Mouse (Mus musculus) T-helper 17 cell (primary cell): ENCODE data around the gene Aknad1.

ENCODE experiments used
- in situ Hi-C, 2 experiments: fragments of 300-600 bp; cut with MboI, MseI; formaldehyde crosslinking; loops; 1 replicate in 1 of 2; 2 replicates in 1 of 2; pipeline ENCODE4 v1.15.1; 2025; ENCODE audit warnings: high pct_unique_total_duplicates in 2 of 2

Aknad1 gene

DNA sequence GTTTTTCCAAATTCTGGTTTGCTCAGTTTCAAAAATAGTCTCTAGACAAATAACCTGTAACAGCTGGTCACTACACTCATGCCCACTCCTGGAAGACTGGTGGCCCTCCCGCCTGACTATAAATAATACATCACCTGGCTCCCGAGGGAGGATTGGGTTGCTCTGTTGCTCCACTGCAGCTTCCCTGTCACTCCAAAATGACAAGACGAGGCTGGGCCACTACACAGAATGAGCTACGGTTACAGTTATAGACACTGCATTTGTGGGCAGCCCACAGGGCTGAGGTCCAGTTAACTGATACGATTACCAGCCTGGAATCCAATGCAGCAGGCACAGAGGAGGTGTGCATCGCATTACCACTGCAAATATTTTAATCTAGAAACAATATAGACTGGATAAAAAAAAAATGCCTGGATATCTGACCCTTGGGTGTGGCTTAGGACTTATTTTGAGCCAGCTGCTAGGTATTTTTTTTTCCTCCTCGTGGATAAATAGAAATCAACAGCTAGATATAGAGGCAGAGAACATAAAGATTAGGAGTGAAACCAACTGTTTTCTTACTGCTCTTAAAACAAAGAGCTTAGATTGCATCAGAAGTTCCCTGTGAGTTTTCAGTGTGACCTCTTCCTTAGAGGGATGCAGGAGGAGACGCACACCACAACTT, at the start of gene Aknad1:
TSS of gene Aknad1 (plus strand) at position 614 of the 664 bp plus-strand sequence.
- in situ Hi-C loops = loop anchor here in 1 of 2 experiments (25.0 kb wide), 1 partner anchor 1148 kb away; no protein-coding TSS in a partner anchor

DNA sequence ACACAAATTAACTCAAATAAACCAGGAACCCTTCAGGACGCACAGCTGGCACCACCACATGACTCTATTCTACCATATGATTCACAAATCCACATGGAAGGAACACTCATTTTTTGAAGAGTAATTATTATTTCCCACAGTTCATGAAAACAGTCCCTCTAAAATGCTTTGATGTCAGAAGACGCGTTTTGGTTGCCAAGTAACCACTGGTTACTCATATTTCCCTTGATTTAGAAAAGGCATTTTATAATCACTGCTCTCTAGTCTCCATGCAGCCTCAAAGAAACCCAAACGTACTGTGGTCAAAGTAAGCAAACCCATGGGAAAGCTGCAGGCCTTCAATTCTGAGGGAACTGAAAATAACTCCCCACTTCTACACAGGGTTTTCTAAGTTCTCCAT, 49.5 kb upstream of the Aknad1 start:
- in situ Hi-C loops = loop anchor here in 1 of 2 experiments (10.0 to 25.0 kb wide), 2 partner anchors 97 to 225 kb away; partner anchors contain the start of gene Prpf38b

DNA sequence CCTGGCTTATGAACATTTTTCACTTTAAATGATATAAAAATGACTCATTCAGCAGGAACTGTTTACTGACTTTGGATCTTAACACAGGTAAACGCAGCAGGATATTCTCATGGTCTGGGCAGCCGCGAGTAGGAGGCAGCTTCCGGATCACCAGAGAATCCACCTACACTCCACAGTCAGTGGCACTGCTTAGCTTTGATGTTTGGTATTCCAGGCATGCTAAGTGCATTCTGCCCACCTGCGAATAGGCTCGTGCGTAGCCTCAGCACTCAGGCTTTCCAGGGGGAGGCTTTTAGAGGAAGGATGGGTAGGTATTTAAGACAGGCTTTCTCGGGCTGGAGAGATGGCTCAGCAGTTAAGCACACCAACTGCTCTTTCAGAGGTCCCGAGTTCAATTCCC, 45.1 kb upstream of the Aknad1 start:
- in situ Hi-C loops = loop anchor here in 1 of 2 experiments (25.0 kb wide), 1 partner anchor 93 kb away; no protein-coding TSS in a partner anchor

DNA sequence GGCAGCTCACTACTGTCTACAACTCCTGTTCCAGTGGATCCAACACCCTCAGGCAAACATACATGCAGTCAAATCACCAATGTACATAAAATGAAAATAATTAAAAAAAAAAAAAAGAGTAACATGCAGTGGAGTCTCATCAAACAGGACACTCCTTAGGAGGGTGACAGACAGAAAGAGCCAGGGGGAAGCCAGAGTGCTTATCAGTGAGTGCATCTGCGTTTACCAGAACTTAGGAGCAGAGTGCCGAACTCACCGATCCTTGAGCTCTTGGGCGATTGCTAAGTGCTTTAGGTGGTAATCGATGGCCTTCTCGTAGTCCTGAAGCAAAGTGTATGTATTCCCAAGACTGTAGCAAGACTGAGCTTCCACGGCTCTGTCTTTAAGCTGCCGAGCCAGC, 40.8 kb upstream of the Aknad1 start:
- in situ Hi-C loops = loop anchor here (5.0 to 25.0 kb wide), 2 partner anchors 64 to 89 kb away; no protein-coding TSS in a partner anchor

DNA sequence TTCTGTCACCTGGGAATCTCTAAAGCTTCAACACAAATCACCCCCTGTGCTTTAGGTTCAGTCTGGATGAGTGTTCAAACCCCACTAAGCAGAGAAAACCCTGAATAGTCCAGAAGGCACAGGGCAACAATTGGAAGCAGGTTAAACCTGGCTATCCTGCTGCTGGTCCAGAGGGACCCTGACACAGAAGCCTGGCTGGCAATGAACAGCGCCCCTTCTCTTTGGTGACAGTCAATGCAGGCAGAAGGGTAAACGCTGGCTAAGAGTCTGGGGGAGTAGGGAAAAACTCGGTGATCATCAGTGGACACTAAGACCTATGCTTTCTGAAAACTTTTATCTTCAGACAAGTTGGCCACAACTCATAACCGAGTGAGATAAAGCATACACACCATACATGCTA, 39.7 kb upstream of the Aknad1 start:
- in situ Hi-C loops = loop anchor here (5.0 to 25.0 kb wide), 2 partner anchors 63 to 88 kb away; no protein-coding TSS in a partner anchor

DNA sequence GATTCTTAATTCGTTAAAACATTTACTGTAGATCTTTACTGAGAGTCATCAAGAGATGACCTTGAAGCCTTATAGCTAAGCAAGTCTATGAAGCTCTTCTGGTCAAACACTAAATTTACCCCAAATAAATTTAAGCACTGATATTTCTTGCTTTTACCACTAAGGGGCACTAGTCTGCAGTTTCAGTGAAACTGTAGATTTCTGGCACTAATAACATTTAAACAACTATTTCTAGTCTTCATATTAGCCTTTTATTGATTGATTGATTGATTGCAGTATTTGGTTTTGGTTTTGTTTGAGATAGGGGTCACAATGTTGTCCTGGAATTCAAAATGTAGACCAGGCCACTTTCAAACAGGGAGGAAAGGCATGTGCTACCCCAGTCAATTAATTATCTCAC, 38.2 kb upstream of the Aknad1 start:
- in situ Hi-C loops = no loop called here

DNA sequence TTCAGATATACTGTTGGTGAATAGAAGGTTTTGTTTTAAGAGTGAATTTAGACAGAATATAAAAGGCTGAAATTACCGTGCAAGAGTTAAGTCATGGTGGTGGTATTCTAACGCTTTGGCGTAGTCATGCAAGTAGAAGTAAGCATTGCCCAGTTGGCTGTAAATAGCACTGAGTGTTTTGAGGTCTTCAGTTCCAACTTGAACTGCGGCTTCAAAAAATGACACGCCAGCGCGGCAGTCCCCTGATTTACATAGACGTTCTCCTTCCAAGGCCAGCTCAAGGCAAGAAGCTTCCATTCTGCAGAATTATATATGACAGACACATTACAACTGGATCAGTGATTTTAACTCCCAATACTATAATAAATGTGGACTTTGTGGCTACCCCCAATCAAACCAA, 36.7 kb upstream of the Aknad1 start:
- in situ Hi-C loops = no loop called here

DNA sequence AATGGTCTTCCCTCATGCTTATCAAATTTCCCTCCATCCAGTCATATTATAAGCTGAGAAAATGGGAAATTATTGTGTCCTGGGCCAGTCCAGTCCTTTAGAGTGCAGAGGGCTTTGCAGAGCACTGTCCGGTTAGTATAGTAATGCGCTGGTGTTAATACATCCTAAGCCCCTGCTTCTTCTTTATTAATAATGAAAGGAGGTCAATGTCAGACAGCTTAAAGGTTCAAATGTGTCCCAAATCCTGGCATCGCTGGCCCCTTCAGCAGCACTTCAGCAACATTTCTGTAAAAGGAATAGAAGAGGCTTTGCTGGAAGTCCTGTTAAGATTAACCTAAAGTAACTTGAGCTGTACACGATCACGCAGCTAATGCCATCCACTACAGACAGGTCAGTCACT, 28.2 kb upstream of the Aknad1 start:
- in situ Hi-C loops = no loop called here

DNA sequence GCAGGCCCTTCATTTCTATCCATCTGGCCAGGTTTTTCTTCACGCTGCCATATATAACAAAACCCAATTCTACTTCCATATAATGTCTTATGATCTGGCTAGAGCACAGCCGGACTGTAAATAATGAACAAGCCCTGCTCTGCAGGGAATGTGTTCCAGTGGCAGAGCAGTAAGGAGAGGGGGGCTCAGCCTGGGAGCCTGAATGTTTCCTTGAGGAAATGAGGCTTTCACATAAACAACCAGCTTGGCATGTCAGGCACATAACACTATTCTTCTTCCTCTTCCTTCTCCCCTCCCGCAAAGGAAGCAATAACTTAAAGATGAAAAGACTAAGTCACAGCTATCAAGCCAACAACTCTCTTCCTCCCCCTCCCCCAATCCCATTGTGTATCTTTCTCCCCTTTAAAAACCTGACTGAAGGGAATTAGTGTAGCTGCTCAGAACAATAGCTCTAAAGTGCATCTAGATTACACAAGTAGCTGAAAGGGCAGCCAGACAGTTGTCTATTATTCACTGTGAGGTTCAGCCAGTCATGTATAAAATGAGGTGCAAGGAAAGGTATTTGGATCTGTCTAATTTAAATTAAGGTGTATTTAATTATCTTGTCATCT, 26.3 kb upstream of the Aknad1 start:
- in situ Hi-C loops = no loop called here

DNA sequence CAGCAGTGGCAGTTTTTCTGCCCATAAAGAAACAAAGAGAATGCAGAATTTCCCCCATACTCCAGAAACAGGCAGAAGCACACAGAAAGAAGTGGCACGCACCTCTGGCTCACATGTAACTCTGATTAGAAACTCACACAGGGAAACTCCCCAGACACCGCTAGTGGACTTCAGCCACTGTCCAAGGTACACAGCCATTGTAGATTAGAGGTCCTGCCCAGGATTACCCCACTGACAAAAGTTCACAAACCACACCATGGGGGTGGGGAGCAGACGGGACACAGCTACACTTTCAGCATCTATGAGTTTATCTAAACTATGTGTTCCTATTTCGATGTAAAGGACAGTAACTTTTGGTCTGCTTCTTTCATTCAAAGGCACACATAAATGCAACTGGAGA, 24.6 kb upstream of the Aknad1 start:
- in situ Hi-C loops = no loop called here

DNA sequence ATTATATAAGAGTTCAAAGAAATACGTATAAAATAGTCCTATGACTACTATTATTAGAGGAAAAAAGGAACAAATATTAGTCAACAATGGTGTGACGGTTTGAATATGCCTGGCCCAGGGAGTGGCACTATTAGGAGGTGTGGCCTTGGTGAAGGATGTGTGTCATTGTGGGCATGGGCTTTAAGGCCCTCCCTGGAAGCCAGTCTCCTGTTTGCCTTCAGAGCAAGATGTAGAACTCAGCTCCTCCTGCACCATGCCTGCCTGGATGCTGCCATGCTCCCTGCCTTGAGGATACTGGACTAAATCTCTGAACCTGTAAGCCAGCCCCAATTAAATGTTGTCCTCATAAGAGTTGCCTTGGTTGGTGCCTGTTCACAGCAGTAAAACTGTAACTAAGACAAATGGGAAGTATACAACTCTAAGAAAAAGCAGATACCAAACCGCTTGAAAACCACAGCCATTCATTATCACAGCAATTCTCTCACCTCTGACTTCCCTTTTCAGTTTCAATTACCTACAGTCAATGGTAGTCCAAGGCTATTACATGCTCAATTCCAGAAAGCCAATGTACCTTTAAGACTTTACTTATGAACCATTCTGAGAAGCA, 21.5 kb upstream of the Aknad1 start:
- in situ Hi-C loops = no loop called here

DNA sequence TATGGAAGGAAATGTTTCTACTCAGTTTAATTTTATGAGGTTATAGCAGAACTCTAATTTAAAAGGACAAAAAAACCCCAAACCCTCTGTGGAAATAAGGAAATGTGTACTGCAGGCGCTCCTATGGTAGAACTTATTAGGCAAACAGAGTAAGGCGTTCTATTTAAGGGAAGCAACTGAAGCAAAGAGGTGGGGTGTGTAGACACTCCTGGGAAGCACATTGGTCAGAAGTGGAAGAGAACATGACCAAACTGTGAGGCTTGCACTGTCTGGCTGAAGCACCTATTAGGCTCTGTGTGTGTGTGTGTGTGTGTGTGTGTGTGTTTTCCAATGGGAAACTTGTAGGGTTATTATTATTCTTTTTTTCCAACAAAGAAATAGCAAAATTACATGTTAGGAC, 20.1 kb upstream of the Aknad1 start:
- in situ Hi-C loops = no loop called here

DNA sequence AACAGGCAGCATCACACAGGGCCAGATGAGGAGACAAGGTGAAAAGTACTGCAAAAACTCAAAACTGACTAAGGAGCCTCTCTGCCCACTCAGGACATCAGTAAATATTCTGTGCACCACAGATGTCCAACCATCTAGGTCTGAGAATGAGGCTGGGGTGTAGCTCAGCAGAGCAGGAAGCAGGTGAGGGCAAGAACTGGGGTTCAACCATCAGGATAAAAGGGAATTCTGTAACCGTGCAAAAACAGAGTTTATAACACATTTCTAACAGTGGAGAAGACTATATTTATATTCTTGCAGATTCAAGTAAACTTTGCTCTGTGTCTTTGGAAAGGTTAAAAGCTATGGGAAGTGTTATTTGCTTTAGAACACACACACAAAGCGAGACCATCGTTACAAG, 19.7 kb upstream of the Aknad1 start:
- in situ Hi-C loops = no loop called here

DNA sequence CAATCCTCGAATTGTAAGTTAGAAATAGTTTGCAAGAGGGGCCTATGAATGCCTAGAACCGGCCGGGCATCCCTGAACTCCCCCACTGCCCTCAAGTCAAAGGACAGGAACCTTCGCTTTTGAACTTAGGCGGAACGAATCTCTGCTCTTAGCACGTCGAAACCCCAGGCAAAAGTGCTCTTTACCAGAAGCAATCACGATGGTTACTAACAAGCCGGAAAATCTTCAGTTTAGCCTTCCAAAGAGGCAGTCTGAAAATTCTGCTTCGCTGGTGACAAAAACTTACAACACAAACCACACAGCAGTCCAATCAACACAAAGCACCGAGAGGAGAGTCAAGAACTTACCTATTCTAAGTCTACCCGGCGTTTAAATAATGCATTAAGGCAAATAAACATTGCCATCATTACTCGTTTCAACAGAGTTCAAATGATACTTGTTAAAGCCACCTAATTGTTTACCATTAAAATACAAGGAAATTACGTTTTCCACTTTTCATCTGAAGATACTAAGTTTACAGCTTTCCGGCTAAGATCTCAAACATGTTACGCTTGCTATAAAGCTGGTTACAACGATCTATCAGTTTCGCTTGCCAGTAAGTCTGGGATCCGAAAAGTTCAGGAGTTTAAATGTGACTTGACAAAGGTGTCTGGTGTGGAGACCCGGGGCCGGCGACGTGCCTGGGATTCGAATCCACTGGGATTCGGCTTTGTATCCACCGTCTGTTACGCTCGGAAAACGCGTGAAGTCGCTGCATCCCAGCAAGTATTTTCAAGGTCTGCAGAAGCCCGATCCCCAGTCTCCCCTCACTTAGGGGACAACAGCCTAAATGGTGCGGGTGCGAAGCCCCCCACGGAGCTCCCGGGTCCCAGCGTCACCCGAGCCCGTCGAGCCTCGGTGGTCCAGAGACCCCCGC, 18.1 kb upstream of the Aknad1 start:
- in situ Hi-C loops = no loop called here

DNA sequence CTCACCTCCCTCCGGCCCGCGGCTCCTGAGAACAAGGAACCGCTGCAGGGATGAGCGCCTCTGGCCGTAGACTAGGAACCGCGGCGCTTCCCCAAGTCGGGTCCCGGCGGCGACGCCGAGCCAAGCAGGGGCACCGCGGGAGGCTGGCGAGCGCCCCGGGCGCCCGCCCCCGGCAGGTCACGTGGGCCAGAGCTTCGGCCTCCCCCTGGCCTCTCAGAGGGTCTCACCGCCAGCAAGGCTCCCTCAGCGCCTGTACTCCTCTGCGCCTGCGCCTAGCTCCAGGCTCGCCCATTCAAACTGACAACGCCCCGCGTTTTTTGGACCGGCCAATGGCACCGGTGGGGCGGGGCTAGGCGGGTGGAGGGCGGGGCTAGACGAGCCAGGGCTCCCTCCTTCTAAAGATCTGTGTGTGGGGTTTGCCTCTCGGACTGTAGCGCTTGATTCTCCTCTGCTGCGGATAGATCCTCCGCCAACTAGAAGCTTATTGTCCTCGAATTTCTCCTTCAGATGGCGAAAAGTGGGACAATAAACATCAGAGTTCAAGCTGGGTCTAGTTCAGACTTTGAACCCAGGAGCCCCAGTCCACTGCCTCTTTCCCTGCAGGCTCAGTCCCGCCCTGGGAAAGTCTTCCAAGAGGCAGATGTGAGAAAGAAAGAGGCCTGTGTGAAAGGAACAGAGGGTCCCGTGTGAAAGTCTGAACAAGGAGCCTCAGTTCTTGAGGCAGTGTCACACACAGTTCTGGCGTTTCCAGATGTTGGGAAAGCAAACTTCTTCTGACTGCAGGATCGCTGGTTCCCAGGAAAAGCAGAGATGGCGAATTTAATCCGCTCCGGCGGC, 17.2 kb upstream of the Aknad1 start, which contains the start of gene Gpsm2:
TSS of gene Gpsm2 (minus strand) at position 274 of the 837 bp plus-strand sequence.
- in situ Hi-C loops = no loop called here

DNA sequence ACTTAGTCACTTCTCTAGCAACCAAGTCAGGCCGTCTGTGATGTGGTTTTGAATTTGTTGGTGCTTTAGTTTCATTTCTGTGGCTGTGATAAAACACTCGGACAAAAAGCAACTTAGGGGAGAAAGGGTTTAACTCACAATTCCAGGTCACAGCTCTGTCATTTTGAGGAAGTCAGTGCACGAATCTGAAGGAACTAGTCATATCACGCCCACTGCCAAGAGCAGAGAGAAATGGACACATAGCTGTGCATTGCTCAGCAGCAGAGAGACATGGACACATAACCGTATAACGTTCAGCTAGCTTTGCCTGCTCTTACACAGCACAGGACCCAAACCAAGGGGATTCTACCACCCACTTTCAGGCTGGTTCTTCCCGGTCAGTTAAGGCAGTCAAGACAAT, 13.0 kb upstream of the Aknad1 start:
- in situ Hi-C loops = loop anchor here (5.0 to 25.0 kb wide), 2 partner anchors 36 to 1161 kb away; no protein-coding TSS in a partner anchor

DNA sequence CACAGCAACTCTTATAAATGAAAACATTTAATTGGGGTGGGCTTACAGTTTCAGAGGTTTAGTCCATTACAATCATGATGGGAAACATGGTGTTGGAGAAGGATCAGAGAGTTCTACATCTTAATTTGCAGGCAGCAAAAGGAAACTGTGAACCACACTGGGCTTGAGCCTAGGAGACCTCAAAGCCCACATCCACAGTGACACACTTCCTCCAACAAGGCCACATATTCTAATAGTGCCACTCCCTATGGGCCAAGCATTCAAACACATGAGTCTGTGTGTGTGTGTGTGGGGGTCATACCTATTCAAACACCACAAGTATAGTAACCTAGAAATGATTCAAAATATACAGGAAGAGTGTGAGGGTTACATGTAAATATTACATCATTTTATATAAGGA, 12.1 kb upstream of the Aknad1 start:
- in situ Hi-C loops = loop anchor here (5.0 to 25.0 kb wide), 2 partner anchors 35 to 1160 kb away; no protein-coding TSS in a partner anchor

DNA sequence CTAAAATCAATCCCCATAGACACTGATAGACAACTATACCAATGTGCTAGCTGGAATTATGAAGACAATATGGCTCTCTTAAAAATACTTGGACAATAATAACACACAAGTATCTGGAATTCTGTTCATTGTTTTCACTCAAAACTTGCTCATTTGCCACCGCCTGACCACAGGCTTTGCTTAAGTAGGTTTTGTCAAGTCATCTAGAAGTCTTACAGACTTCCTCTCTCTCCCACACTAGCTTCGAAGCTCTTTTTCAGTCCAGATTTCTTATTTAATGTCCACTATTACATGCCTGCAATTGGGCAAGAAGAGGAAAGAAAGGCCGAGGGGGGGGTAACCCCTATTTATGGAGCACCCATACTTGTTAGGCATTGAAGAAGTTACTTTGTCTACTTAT, 11.7 kb upstream of the Aknad1 start:
- in situ Hi-C loops = loop anchor here (5.0 to 25.0 kb wide), 2 partner anchors 35 to 1160 kb away; no protein-coding TSS in a partner anchor

DNA sequence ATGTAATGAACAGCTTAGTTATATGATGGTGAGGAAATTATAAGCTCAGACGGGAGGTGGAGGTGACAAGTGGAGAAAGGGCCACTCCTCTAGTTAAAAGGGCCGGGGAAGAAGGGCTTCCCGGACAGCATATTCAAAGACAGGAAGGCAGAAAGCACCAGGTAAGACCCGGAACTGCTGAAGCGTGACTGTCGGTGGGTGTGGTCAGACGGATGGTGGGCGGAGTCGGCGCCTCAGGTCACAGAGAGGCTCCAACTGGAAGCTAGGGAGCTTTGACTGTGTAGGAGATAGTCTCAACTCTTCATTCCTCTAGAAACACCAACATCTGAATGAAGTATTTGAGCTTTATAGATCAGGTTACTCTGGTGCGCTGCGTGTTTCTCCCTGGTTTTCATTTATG, 9.1 kb upstream of the Aknad1 start:
- in situ Hi-C loops = loop anchor here in 1 of 2 experiments (25.0 kb wide), 1 partner anchor 1157 kb away; no protein-coding TSS in a partner anchor

DNA sequence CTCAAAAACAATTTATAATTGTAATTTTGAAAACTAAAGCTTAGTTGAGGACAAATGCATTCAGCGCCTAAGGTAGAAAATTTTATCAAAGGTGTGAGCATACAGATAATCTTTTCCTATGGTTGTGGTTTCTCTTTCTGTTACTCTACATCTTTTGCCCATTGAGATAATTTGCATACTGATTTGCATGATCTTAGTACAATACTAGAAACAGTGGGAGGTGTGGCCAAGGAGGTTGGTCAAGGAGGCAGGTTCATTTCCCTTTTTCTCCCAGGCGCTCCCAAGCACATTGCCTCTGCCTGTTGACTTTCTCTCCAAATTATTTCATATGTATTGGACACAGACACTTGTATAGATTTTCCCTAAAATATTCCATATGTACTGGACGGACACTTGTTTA, 1.7 kb upstream of the Aknad1 start:
- in situ Hi-C loops = loop anchor here in 1 of 2 experiments (25.0 kb wide), 1 partner anchor 1150 kb away; no protein-coding TSS in a partner anchor
